In the genomic region with DNA sequence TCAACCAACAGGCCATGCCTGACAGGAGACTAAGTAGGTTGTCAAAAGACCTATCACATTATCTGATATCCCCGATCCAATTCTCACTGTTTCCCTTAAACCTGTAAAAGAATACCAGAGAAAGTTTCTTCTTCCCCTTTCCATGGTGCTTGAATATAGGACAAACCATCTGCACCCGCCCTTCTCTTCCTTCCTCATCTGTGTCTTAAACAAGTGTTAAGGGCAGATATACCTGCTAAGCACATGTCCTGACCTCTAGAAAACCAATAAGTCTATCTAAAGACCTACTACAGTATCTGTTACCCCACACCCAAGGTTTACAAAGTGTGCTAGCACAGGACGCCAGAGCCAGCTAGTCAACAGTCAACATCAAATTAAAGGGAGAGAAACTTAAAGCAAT, we compare ENCODE assay signal across 26 mouse cellular contexts. TPM values are rescaled to one million over a fixed set of nuclear protein-coding genes. Genes with fewer than 3 reads are reported as not detected.
DNase-seq lines count a peak whose midpoint lies in the region; ATAC-seq and TF ChIP-seq lines count a peak whose summit lies in the region.
"Had no signal": no experiment of that assay in that cellular context is flagged by ENCODE, and none has a peak within 500 bp of the region (broad histone marks: within the 10 kb centered on the region; RNA-seq: fewer than 3 reads in every experiment).

No protein-coding gene starts in this region.

- TF ChIP-seq CTCF in MEL (IDR thresholded peaks at IDR 0.05 in 2 of 3, conservative IDR thresholded peaks at IDR 0.05 in 1 of 3; ENCODE audit: control insufficient read depth in 1 of 3, insufficient read depth in 1 of 3, low read depth in 2 of 3, low read length in 3 of 3, poor library complexity in 1 of 3, severe bottlenecking in 1 of 3) = no peak
- no peak for TF ChIP-seq CTCF in hindbrain, postnatal 0 days (IDR thresholded peaks at IDR 0.05; ENCODE audit: low read depth)

- H3K36me3 ChIP-seq in MEL (ENCODE audit: control insufficient read depth in 1 of 2, insufficient read depth in 2 of 2, low read length in 2 of 2) = peaks cover 0 to 2% of the 10 kb centered on the region in 2 experiments; a peak in 2 of 4 replicates
- H3K36me3 ChIP-seq in hindbrain, postnatal 0 days (ENCODE audit: insufficient read depth, low read length) = no peaks in the 10 kb centered on the region
- H3K36me3 ChIP-seq: G1E had no signal

- H3K9ac ChIP-seq in MEL (ENCODE audit: control insufficient read depth, low read depth, low read length, poor library complexity, severe bottlenecking) = no peak overlapping the region
- H3K9ac ChIP-seq in hindbrain, postnatal 0 days (replicated peaks; ENCODE audit: low read length) = no peak overlapping the region

- peak; percentile 54 to 75; a peak in 3 of 4 replicates for TF ChIP-seq EP300 in MEL (IDR thresholded peaks at IDR 0.05; ENCODE audit: low read depth in 1 of 2, low read length in 2 of 2)

- no peaks in the 10 kb centered on the region for H3K79me2 ChIP-seq in MEL (ENCODE audit: control insufficient read depth, insufficient read depth, low read length, poor library complexity)

- WGBS in hindbrain, postnatal 0 days = 83% methylated on average over 3 of the region's 3 CpGs

- peak overlapping the region; percentile 34 for H3K27ac ChIP-seq in MEL (ENCODE audit: control insufficient read depth, low read depth, low read length)
- no peak overlapping the region for H3K27ac ChIP-seq in hindbrain, postnatal 0 days

- no peak for TF ChIP-seq POLR2A in MEL (IDR thresholded peaks at IDR 0.05; ENCODE audit: control insufficient read depth in 1 of 2, insufficient read depth in 1 of 2, low read depth in 1 of 2, low read length in 2 of 2, poor library complexity in 1 of 2)

- no peak for ATAC-seq in hindbrain, postnatal 0 days
- ATAC-seq: activated CD4-positive, CD25-positive, alpha-beta regulatory T cell, adult 4 months; CD4-positive, CD25-positive, alpha-beta regulatory T cell, adult 4 months; Patski had no signal

- no peaks in the 10 kb centered on the region; a peak in 1 of 4 replicates for H3K4me1 ChIP-seq in MEL (ENCODE audit: control insufficient read depth in 1 of 2, insufficient read depth in 2 of 2, low read length in 2 of 2)
- no peaks in the 10 kb centered on the region for H3K4me1 ChIP-seq in hindbrain, postnatal 0 days (ENCODE audit: insufficient read depth, low read length)

- peak; percentile 66 for DNase-seq in MEL (ENCODE audit: low read depth, low spot score)
- DNase-seq in MEL-GATA-1-ER (ENCODE audit: extremely low read depth, low read depth) = peak; percentile 77
- no peak for DNase-seq in hindbrain, postnatal 0 days (ENCODE audit: low spot score)
- DNase-seq in natural killer cell, adult 2 months (ENCODE audit: low spot score in 2 of 2) = no peak
- DNase-seq: adrenal gland, adult 2 months; adrenal gland, adult 8-10 months; adrenal gland, postnatal 10 days; adrenal gland, postnatal 14 days; adrenal gland, postnatal 25 days; adrenal gland, postnatal 36 days; B cell, adult 2 months; cerebellum, adult 11 months; cerebellum, adult 11-12 months; cerebellum, adult 18-20 months; cerebellum, adult 2 months; cerebellum, adult 8-10 months had no signal

- no peak for TF ChIP-seq RAD21 in MEL (IDR thresholded peaks at IDR 0.05; ENCODE audit: low read depth, low read length)

- no peak overlapping the region for H3K4me2 ChIP-seq in hindbrain, postnatal 0 days (ENCODE audit: low read depth, low read length)

- no peak overlapping the region for H3K4me3 ChIP-seq in MEL (ENCODE audit: control insufficient read depth in 1 of 2, insufficient read depth in 1 of 2, low read depth in 2 of 2, low read length in 2 of 2)
- no peak overlapping the region for H3K4me3 ChIP-seq in hindbrain, postnatal 0 days (ENCODE audit: low read length)

- no peaks in the 10 kb centered on the region for H3K9me3 ChIP-seq in MEL (replicated peaks; ENCODE audit: insufficient read depth, low read length)
- H3K9me3 ChIP-seq in hindbrain, postnatal 0 days (ENCODE audit: low read length) = no peaks in the 10 kb centered on the region
- H3K9me3 ChIP-seq: G1E had no signal

- no peaks in the 10 kb centered on the region for H3K27me3 ChIP-seq in MEL (ENCODE audit: control insufficient read depth in 1 of 2, insufficient read depth in 2 of 2, low read length in 2 of 2)
- H3K27me3 ChIP-seq in hindbrain, postnatal 0 days (ENCODE audit: insufficient read depth, low read length) = no peaks in the 10 kb centered on the region
- H3K27me3 ChIP-seq: CH12.LX, Patski had no signal

TF ChIP-seq in MEL, 35 proteins besides CTCF, POLR2A, EP300 and RAD21:
- no peak; the same call in 1 of the 2 replicates for TF ChIP-seq RCOR1 (IDR thresholded peaks at IDR 0.05; ENCODE audit: low read depth, low read length)
- TF ChIP-seq MXI1 (IDR thresholded peaks at IDR 0.05; ENCODE audit: low read depth, low read length) = 0 out of 2 replicates have a peak, but pooled peaks have one; percentile 25
- no peak for TF ChIP-seq HCFC1 (IDR thresholded peaks at IDR 0.05; ENCODE audit: low read depth, low read length)
- TF ChIP-seq POLR2AphosphoS2 (IDR thresholded peaks at IDR 0.05; ENCODE audit: low read length) = no peak
- TF ChIP-seq SIN3A (IDR thresholded peaks at IDR 0.05; ENCODE audit: low read length) = no peak
- TF ChIP-seq MYC (IDR thresholded peaks at IDR 0.05; ENCODE audit: low read depth, low read length) = 0 out of 2 replicates have a peak, but pooled peaks have one; percentile 46
- no peak for TF ChIP-seq TBP (IDR thresholded peaks at IDR 0.05; ENCODE audit: low read depth, low read length)
- no peak for TF ChIP-seq POLR2AphosphoS5 (IDR thresholded peaks at IDR 0.05; ENCODE audit: borderline replicate concordance, low read depth, low read length)
- no peak for TF ChIP-seq JUND (IDR thresholded peaks at IDR 0.05; ENCODE audit: low read depth, low read length)
- TF ChIP-seq MAX (IDR thresholded peaks at IDR 0.05; ENCODE audit: low read length) = no peak
- 0 out of 2 replicates have a peak, but pooled peaks have one; percentile 39 for TF ChIP-seq TCF12 (IDR thresholded peaks at IDR 0.05; ENCODE audit: low read depth, low read length)
- TF ChIP-seq ETS1 (IDR thresholded peaks at IDR 0.05; ENCODE audit: low read depth, low read length) = no peak
- TF ChIP-seq ZC3H11A (IDR thresholded peaks at IDR 0.05; ENCODE audit: low read depth, low read length) = no peak
- 0 out of 2 replicates have a peak, but pooled peaks have one; percentile 26 for TF ChIP-seq GATA1 (IDR thresholded peaks at IDR 0.05; ENCODE audit: low read depth, low read length)
- no peak for TF ChIP-seq ZNF384 (IDR thresholded peaks at IDR 0.05; ENCODE audit: low read depth, low read length)
- TF ChIP-seq USF2 (IDR thresholded peaks at IDR 0.05; ENCODE audit: borderline replicate concordance in 1 of 2, insufficient read depth in 1 of 2, low read depth in 1 of 2, low read length in 2 of 2) = no peak
- TF ChIP-seq KAT2A (conservative IDR thresholded peaks at IDR 0.05; ENCODE audit: low read depth, low read length) = no peak

RNA-seq across cellular contexts. Expression of a gene that starts 26.4 kb away (rescaled TPM):
- not detected in 2 replicates for total RNA-seq in MEL (2012; rRNA removed)
- polyA plus RNA-seq in MEL (2012; ENCODE audit: insufficient read depth in 1 of 2, insufficient read length in 2 of 2, low read depth in 1 of 2, low replicate concordance in 2 of 2, missing spikeins in 1 of 2) = under 1 TPM in 1 of 2 experiments, not detected in 1; 0.11 TPM
- total RNA-seq in hindbrain, postnatal 0 days (2014; rRNA removed) = not detected in 2 replicates
- not detected in 2 replicates for polyA plus RNA-seq in hindbrain, postnatal 0 days (2015; fragmentation: Nextera tagmentation; extraction: Ambion mirVana)
- total RNA-seq: adrenal gland, adult 18-20 months; adrenal gland, adult 2 months; adrenal gland, adult 8-10 months; adrenal gland, postnatal 10 days; adrenal gland, postnatal 14 days; adrenal gland, postnatal 25 days; adrenal gland, postnatal 36 days; adrenal gland, postnatal 4 days; CH12.LX; ES-E14; G1E had no signal
- polyA plus RNA-seq: activated CD4-positive, CD25-positive, alpha-beta regulatory T cell, adult 4 months; adrenal gland, adult 2 months; brain, embryonic 14.5 days; C2C12; cerebellum, adult 2 months; G1E had no signal

RNA-seq across cellular contexts. Expression of a gene that starts 26.5 kb away (rescaled TPM):
- total RNA-seq in MEL (2012; rRNA removed) = not detected in 2 replicates
- not detected for polyA plus RNA-seq in MEL (2012; ENCODE audit: insufficient read depth in 1 of 2, insufficient read length in 2 of 2, low read depth in 1 of 2, low replicate concordance in 2 of 2, missing spikeins in 1 of 2)
- total RNA-seq in hindbrain, postnatal 0 days (2014; rRNA removed) = not detected in 2 replicates
- not detected in 2 replicates for polyA plus RNA-seq in hindbrain, postnatal 0 days (2015; fragmentation: Nextera tagmentation; extraction: Ambion mirVana)
- total RNA-seq: adrenal gland, adult 18-20 months; adrenal gland, adult 2 months; adrenal gland, adult 8-10 months; adrenal gland, postnatal 10 days; adrenal gland, postnatal 14 days; adrenal gland, postnatal 25 days; adrenal gland, postnatal 36 days; adrenal gland, postnatal 4 days; CH12.LX; ES-E14 had no signal
- polyA plus RNA-seq: activated CD4-positive, CD25-positive, alpha-beta regulatory T cell, adult 4 months; adrenal gland, adult 2 months; brain, embryonic 14.5 days; C2C12; CD4-positive, CD25-positive, alpha-beta regulatory T cell, adult 4 months; cerebellum, adult 2 months; G1E; Patski had no signal

RNA-seq across cellular contexts. Expression of a gene that starts 41.1 kb away (rescaled TPM):
- total RNA-seq in MEL (2012; rRNA removed) = not detected in 2 replicates
- polyA plus RNA-seq in MEL (2012; ENCODE audit: insufficient read depth in 1 of 2, insufficient read length in 2 of 2, low read depth in 1 of 2, low replicate concordance in 2 of 2, missing spikeins in 1 of 2) = not detected
- total RNA-seq in hindbrain, postnatal 0 days (2014; rRNA removed) = 0.26 TPM in 1 of 2 replicates, not detected in the other
- not detected in 2 replicates for polyA plus RNA-seq in hindbrain, postnatal 0 days (2015; fragmentation: Nextera tagmentation; extraction: Ambion mirVana)
- total RNA-seq: adrenal gland, adult 18-20 months; adrenal gland, adult 2 months; adrenal gland, adult 8-10 months; adrenal gland, postnatal 10 days; adrenal gland, postnatal 14 days; adrenal gland, postnatal 25 days; adrenal gland, postnatal 36 days; adrenal gland, postnatal 4 days; CH12.LX; ES-E14; G1E had no signal
- polyA plus RNA-seq: activated CD4-positive, CD25-positive, alpha-beta regulatory T cell, adult 4 months; adrenal gland, adult 2 months; brain, embryonic 14.5 days; C2C12; CD4-positive, CD25-positive, alpha-beta regulatory T cell, adult 4 months; cerebellum, adult 2 months; G1E; Patski had no signal

RNA-seq across cellular contexts. Expression of a gene that starts 46.5 kb away (rescaled TPM):
- total RNA-seq in MEL (2012; rRNA removed) = not detected in 2 replicates
- not detected for polyA plus RNA-seq in MEL (2012; ENCODE audit: insufficient read depth in 1 of 2, insufficient read length in 2 of 2, low read depth in 1 of 2, low replicate concordance in 2 of 2, missing spikeins in 1 of 2)
- total RNA-seq in hindbrain, postnatal 0 days (2014; rRNA removed) = not detected in 2 replicates
- not detected in 2 replicates for polyA plus RNA-seq in hindbrain, postnatal 0 days (2015; fragmentation: Nextera tagmentation; extraction: Ambion mirVana)
- total RNA-seq: adrenal gland, adult 18-20 months; adrenal gland, adult 2 months; adrenal gland, adult 8-10 months; adrenal gland, postnatal 10 days; adrenal gland, postnatal 14 days; adrenal gland, postnatal 25 days; adrenal gland, postnatal 36 days; adrenal gland, postnatal 4 days; CH12.LX; ES-E14 had no signal
- polyA plus RNA-seq: adrenal gland, adult 2 months; brain, embryonic 14.5 days; C2C12; CD4-positive, CD25-positive, alpha-beta regulatory T cell, adult 4 months; cerebellum, adult 2 months; G1E; Patski had no signal

Comparison
In these comparisons a context has a peak if more than half of its experiments do, and no peak if none do; other contexts are left out.
1. DNase-seq: peak in MEL (single experiment) and MEL-GATA-1-ER (single experiment); none in hindbrain, postnatal 0 days (single experiment) and natural killer cell, adult 2 months (0 of 2).